Mouse (Mus musculus): ENCODE results near the gene Gnai2. TPM values are rescaled to one million over a fixed set of nuclear protein-coding genes. Genes with fewer than 3 reads are reported as not detected.

The Gnai2 gene
- polyA plus RNA-seq, 1 experiment, result 366 TPM

GRCm38 (mm10) chr9:107611456-107612190, 23.5 kb downstream of the Gnai2 start:
- Histone ChIP-seq H3K4me3 (ENCODE audit: insufficient read depth, low read depth, low read length) (0 out of 2 replicates have a peak overlapping the region, but pooled peaks have one; percentile 27), H3K4me1 (ENCODE audit: control insufficient read depth, insufficient read depth, low read length) (peaks cover 24% of the 10 kb centered on the region), H3K27me3 (replicated peaks; ENCODE audit: control insufficient read depth, insufficient read depth, low read length) (no peaks in the 10 kb centered on the region), H3K27ac (ENCODE audit: insufficient read depth, low read depth, low read length) (peak overlapping the region; percentile 86), H3K36me3 (ENCODE audit: control insufficient read depth, insufficient read depth, low read length) (peaks cover 2% of the 10 kb centered on the region)
- no peak for DNase-seq
- no peak for TF ChIP-seq CTCF (conservative IDR thresholded peaks at IDR 0.05; ENCODE audit: insufficient read depth, insufficient read length, low read depth, low read length)
- no peak for TF ChIP-seq POLR2A (IDR thresholded peaks at IDR 0.05; ENCODE audit: low read depth, low read length)
- WGBS, result 77% methylated on average over 6 of the region's 6 CpGs

GRCm38 (mm10) chr9:107609433-107609830, 25.7 kb downstream of the Gnai2 start:
- TF ChIP-seq CTCF (conservative IDR thresholded peaks at IDR 0.05; ENCODE audit: insufficient read depth, insufficient read length, low read depth, low read length) (no peak), POLR2A (IDR thresholded peaks at IDR 0.05; ENCODE audit: low read depth, low read length) (no peak)
- Histone ChIP-seq H3K4me1 (ENCODE audit: control insufficient read depth, insufficient read depth, low read length) (peaks cover 32% of the 10 kb centered on the region), H3K27ac (ENCODE audit: insufficient read depth, low read depth, low read length) (peak overlapping the region; percentile 32; the same call in 1 of the 2 replicates), H3K27me3 (replicated peaks; ENCODE audit: control insufficient read depth, insufficient read depth, low read length) (no peaks in the 10 kb centered on the region), H3K36me3 (ENCODE audit: control insufficient read depth, insufficient read depth, low read length) (no peaks in the 10 kb centered on the region), H3K4me3 (ENCODE audit: insufficient read depth, low read depth, low read length) (no peak overlapping the region)
- 67% methylated on average over 4 of the region's 4 CpGs for WGBS
- no peak for DNase-seq

- TF ChIP-seq POLR2A (IDR thresholded peaks at IDR 0.05; ENCODE audit: low read depth, low read length) (no peak), CTCF (conservative IDR thresholded peaks at IDR 0.05; ENCODE audit: insufficient read depth, insufficient read length, low read depth, low read length) (no peak)
- Histone ChIP-seq H3K4me1 (ENCODE audit: control insufficient read depth, insufficient read depth, low read length) (peaks cover 38% of the 10 kb centered on the region), H3K4me3 (ENCODE audit: insufficient read depth, low read depth, low read length) (peak within 1 kb of the TSS; percentile 65), H3K27ac (ENCODE audit: insufficient read depth, low read depth, low read length) (peak within 1 kb of the TSS; percentile 99), H3K27me3 (replicated peaks; ENCODE audit: control insufficient read depth, insufficient read depth, low read length) (no peaks in the 10 kb centered on the region), H3K36me3 (ENCODE audit: control insufficient read depth, insufficient read depth, low read length) (no peaks in the 10 kb centered on the region)
- DNase-seq, result peak; percentile 68
- 37% methylated on average over 11 of the region's 12 CpGs for WGBS
Measured at GRCm38 (mm10) chr9:107608741-107609432, 26.3 kb downstream of the Gnai2 start, which contains the start of gene Sema3b. TSS of gene Sema3b (minus strand) at chr9:107609229.

GRCm38 (mm10) chr9:107607653-107608245, 27.4 kb downstream of the Gnai2 start:
- H3K27me3 ChIP-seq (replicated peaks; ENCODE audit: control insufficient read depth, insufficient read depth, low read length), result no peaks in the 10 kb centered on the region
- 54% methylated on average over 9 of the region's 9 CpGs for WGBS
- DNase-seq, result peak; percentile 58
- no peaks in the 10 kb centered on the region for H3K36me3 ChIP-seq (ENCODE audit: control insufficient read depth, insufficient read depth, low read length)
- H3K27ac ChIP-seq (ENCODE audit: insufficient read depth, low read depth, low read length), result peak overlapping the region; percentile 99
- H3K4me3 ChIP-seq (ENCODE audit: insufficient read depth, low read depth, low read length), result peak overlapping the region; percentile 65
- TF ChIP-seq POLR2A (IDR thresholded peaks at IDR 0.05; ENCODE audit: low read depth, low read length) (no peak), CTCF (conservative IDR thresholded peaks at IDR 0.05; ENCODE audit: insufficient read depth, insufficient read length, low read depth, low read length) (no peak)
- H3K4me1 ChIP-seq (ENCODE audit: control insufficient read depth, insufficient read depth, low read length), result peaks cover 34% of the 10 kb centered on the region

- peak overlapping the region; percentile 99 for H3K27ac ChIP-seq (ENCODE audit: insufficient read depth, low read depth, low read length)
- 40% methylated on average over 2 of the region's 2 CpGs for WGBS
Measured at GRCm38 (mm10) chr9:107607036-107607435, 28.1 kb downstream of the Gnai2 start.

GRCm38 (mm10) chr9:107606591-107606990, 28.6 kb downstream of the Gnai2 start:
- peak overlapping the region; percentile 99 for H3K27ac ChIP-seq (ENCODE audit: insufficient read depth, low read depth, low read length)
- peak; percentile 65 for TF ChIP-seq POLR2A (IDR thresholded peaks at IDR 0.05; ENCODE audit: low read depth, low read length)
- TF ChIP-seq CTCF (conservative IDR thresholded peaks at IDR 0.05; ENCODE audit: insufficient read depth, insufficient read length, low read depth, low read length), result no peak
- peak; percentile 66 for DNase-seq
- H3K27me3 ChIP-seq (replicated peaks; ENCODE audit: control insufficient read depth, insufficient read depth, low read length), result no peaks in the 10 kb centered on the region
- H3K4me1 ChIP-seq (ENCODE audit: control insufficient read depth, insufficient read depth, low read length), result peaks cover 31% of the 10 kb centered on the region
- no peaks in the 10 kb centered on the region for H3K36me3 ChIP-seq (ENCODE audit: control insufficient read depth, insufficient read depth, low read length)
- H3K4me3 ChIP-seq (ENCODE audit: insufficient read depth, low read depth, low read length), result peak overlapping the region; percentile 65
- 22% methylated on average over 9 of the region's 9 CpGs for WGBS

More at GRCm38 (mm10) chr9:107607036-107607435, 28.1 kb downstream of the Gnai2 start:
- H3K36me3 ChIP-seq (ENCODE audit: control insufficient read depth, insufficient read depth, low read length), result no peaks in the 10 kb centered on the region
- peaks cover 34% of the 10 kb centered on the region for H3K4me1 ChIP-seq (ENCODE audit: control insufficient read depth, insufficient read depth, low read length)
- TF ChIP-seq POLR2A (IDR thresholded peaks at IDR 0.05; ENCODE audit: low read depth, low read length) (no peak), CTCF (conservative IDR thresholded peaks at IDR 0.05; ENCODE audit: insufficient read depth, insufficient read length, low read depth, low read length) (no peak)
- no peaks in the 10 kb centered on the region for H3K27me3 ChIP-seq (replicated peaks; ENCODE audit: control insufficient read depth, insufficient read depth, low read length)
- no peak for DNase-seq
- H3K4me3 ChIP-seq (ENCODE audit: insufficient read depth, low read depth, low read length), result peak overlapping the region; percentile 65
